Mouse (Mus musculus) left cerebral cortex, adult 8-10 months (tissue): ENCODE data around the gene Il10rb. TPM values are rescaled to one million over a fixed set of nuclear protein-coding genes. Genes with fewer than 3 reads are reported as not detected.

Experiments used
- DNase-seq, 2 experiments: peaks; one replicate each; pipeline ENCODE4 v3.0.0; 2022; ENCODE audit warnings: low spot score in 2 of 2
- total RNA-seq, 4 experiments: library from RNA; stranded (reverse); gene quantifications; 2 replicates each; pipeline ENCODE4 v1.2.4; 2022

Gene Il10rb
- total RNA-seq, 4 experiments from 2014 or later, result 10.9 to 14.4 (median 11.8) TPM

DNA sequence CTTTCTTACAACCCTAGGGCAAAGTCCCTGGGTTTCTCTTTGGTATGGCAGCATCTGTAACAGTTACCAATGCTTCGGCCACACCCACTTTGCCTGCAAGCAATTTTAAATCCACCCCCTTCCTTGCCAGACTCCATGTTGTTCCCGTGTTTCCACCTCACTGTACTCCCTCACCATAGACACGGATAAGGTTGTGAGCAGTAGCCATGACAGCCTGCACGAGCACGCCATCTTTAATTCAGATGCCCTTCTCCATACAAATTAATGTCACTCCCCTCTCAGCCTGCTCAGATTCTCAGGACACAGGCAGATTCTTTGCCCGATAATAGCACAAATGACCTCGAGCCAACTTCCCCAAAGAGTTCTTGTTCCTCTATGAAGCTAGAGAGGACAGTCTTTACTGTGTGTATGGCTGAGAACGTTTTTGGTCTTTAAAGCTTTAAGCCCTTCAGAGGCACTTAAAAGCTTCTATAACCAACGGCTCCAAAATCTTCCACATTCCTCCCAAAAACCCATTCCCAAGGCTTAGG, 23.6 kb upstream of the Il10rb start:
- DNase-seq, result no peak

DNA sequence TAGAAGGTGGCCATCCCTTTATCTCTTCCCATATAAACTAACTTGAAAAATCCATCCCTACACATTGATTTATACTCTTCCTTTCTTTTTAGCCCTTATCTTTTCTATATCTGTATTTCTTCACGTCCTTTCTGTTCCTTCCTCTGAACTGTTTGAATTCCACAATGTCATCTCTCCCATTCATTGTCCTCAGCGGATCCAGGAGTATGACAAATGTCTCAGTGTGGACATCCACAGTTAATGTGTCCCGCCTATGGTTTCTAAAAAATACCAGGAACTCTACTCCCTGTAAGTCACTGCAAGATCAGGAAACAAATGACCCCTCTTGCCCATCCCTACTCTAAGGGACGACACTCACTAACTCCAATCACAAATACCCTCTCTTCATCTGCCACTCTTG, 21.7 kb upstream of the Il10rb start:
- no peak for DNase-seq

DNA sequence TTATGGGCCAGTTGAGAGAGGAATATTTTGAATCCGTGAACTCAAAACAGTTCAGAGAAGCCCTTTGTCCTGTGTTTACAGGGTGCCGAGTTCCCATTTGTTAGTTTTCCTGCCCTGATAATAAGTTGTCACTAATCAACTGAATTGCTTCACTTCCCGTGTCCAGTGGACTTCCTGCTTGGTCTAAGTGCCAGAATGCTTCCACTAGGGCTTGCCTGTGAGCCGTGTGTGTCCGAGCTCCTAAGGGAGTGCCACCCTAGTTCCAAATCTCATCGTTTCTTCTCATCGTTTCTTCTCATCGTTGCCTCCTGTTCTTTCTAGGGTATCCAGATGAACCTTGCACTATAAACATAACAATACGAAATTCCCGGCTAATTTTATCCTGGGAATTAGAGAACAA, 20.3 kb upstream of the Il10rb start:
- no peak for DNase-seq

DNA sequence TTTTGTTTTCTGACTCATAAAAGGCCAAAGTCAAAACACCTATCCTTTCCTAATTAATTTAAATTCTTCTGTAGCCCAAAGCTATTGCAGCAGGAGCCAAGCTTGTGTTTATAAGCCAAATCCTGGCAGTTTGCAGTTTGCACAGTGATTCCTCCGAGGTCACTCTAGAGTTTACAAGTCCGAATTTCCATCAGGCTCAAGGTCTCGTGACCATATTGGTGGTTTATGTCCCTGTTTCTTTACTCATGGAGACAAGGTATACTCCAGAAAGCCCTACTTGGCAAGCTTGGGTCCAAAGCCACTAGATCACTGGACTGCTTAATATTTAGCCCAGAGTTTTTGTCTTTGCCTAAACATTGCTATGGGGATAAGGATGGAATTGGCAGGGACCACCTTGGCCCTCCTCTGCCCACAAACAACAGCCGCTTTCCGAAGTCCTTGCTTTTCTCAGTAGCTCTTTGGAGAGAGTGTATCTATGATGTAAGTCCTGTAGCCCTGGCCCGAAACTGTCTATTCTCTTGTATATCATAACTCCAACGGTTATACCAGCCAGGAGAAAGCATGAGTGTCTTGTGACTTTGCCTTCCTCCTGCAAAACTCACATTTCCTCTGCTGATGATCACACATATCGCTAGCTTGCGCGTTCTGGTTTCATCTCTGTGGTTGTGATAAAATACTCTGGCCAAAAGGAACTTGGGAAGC, 19.4 kb upstream of the Il10rb start:
- DNase-seq, result no peak

DNA sequence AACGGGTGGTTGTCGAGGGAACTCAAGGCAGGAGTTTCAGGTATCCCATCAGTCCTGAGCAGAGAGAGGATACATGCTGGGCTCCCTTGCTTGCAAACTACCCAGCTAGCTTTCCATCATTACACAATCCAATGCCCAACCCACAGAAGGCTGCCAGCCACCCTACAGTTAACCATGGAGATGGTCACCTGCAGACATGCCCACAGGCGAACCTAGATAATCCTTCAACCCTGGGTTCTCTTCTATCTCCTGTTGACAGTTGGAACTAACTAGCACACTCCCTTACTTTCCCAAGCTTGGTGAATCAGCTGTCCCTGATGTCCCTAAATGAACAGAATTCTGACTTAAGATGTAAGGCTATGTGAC, 18.9 kb upstream of the Il10rb start:
- DNase-seq, result no peak

DNA sequence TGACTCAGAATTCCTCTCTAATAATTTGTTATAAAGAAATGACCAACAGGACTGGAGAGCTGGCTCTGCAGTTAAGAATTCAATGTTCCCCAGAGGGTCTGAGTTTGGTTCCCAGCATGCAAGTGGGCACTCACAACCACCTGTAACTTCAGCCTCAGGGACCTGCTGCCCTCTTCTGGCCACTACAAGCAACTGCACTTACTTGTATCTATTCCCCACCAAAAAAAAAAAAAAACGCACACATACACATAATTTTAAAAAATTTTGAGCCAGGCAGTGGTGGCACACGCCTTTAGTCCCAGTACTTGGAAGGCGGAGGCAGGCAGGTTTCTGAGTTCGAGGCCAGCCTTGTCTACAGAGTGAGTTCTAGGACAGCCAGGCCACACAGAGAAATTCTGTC, 15.9 kb upstream of the Il10rb start:
- no peak for DNase-seq

DNA sequence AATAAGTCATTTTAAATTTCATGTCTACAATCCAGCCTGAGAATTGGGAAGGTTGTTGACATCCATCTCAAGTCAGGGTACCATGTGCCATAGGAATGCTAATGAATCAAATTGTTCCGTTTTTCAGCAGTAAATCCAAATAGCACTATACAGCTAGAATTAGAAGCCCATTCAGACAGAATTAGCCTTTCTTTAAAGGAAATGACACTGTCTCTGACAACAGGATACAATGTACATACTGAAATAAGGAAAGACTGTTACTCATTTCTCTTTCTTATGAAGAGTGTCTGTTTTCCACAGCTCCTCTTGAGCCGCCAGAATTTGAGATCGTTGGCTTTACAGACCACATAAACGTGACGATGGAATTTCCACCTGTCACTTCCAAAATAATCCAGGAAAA, 14.5 kb upstream of the Il10rb start, which contains the start of gene Gm21970:
TSS of gene Gm21970 (plus strand) at position 301 of the 400 bp plus-strand sequence.
- DNase-seq, result no peak

DNA sequence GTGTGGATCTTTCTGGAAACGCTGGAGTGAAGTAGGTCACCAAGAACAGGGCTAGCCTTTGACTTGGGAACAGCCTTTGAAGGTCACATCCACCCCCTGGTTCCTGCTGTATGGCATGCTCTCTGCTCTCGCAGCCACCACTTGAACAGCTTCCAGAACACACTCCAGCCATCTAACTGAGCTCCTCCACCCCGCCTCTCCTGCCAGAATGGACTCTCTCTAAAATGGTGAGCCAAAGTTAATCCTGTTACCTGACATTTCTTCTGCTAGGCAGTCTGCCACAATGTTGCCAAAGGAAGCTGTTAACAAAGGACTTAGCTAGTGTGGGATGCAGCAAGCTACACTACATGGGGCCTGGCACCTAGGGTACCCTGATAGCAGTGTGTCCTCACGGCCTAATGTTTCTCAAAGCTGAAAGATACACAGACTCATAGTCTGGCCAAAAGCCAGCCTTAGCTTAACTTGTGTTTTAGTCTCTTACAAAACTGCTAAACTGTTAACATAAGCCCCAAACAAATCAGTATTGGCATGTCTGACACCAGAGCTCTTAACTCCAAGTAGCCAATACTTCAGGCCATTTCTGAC, 11.0 kb upstream of the Il10rb start:
- no peak for DNase-seq

DNA sequence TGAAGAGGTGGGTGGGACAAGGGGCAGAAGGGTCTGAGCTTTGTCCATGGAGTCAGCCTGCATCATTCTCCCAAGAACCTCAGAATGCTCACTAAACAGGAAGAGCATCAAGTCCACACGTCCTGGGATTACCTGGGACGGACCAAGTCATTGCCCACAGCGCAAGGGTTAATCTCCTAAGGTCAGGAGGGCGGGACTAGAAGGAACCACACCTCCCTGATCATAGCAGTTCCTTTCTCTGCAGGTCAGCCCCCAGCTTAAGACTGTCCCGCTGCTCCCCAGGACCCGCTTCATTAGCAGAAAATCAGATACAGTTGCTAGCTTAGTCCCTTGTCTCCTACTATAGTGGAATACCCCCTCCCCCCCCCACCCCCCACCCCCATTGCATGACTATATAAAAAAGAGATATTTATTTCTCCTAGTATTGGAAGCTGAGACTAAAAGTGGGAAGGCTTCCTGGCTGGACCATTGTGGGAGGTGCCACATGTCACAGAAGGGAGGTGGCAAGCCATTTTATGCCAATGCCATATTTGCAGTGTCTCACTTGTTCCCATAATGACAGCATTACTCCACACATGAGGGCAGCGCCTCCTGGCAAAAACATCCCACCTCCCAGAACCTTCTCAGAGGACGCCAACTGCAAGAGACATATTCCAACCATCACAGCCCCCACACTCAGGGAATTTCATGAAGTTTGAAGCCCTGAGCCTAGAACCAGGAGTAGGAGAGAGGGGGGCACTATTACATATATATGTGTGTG, 10.2 kb upstream of the Il10rb start:
- DNase-seq, result no peak

DNA sequence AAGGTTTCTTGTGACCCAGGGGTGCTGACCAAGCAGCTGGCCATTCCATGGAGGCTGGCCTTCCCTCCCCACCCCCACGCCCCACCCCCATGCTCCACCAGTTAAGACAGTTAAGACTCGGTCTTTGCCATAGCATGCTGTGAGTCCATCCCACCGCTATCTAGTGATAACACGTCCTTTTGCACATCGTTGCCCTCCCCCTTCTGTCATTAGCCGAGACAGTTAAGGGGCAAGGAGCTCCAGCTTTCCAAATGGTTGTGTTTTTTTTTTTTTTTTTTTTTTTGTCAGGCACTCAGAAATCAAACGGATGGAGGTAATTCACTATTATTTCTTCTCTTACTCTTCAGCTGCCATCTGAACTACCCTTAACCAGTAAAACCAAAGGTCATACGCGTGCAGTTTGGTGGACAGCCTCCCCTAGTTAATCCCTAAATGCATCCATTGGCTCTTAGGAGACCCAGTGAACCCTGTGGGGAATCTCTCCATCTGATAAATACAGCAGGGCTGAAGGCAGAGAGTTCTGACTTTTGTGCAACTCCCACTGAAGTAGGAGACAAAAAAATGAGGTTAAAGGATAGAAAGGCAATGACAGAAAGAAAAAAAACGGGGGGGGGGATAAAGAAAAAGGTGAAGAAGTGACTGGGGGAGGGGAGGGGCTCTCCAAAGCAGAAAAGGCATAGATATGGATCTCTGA, 9.0 kb upstream of the Il10rb start:
- DNase-seq, result no peak

DNA sequence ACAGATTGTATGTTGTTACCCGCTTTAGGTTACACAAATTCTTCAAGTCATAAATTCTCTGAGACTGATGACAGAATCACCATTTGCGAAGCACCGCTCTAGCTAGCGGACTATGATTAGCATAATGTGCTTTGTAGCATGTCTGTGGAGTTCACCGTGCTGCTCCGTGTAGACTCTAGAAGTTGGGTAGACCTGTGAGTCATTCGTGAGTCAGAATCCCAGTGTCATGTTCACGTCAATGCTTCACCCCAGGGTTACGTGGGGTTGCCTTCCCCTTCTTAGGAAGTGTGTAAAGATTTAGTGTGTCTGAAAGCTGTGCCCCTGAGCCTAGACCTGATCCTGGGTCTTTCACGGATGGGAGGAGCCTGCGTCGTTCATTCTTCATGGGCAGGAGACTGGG, 7.9 kb upstream of the Il10rb start:
- DNase-seq, result no peak

DNA sequence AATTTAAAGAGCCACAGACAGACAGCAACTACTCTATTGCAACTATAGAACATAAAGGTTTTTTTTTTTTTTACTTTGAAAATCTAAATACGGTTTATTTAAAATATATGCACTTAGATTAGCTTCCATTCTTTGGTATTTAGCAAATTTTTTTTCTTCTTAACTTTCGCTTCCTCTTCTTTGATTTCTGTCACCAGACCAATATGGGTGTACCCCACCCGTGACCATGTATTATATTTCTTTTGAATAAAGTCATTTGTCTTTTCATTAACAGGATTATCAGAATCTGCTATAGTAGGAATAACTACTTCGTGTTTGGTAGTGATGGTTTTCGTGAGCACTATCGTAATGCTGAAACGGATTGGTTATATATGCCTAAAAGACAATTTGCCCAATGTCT, 7.0 kb upstream of the Il10rb start:
- DNase-seq, result no peak

DNA sequence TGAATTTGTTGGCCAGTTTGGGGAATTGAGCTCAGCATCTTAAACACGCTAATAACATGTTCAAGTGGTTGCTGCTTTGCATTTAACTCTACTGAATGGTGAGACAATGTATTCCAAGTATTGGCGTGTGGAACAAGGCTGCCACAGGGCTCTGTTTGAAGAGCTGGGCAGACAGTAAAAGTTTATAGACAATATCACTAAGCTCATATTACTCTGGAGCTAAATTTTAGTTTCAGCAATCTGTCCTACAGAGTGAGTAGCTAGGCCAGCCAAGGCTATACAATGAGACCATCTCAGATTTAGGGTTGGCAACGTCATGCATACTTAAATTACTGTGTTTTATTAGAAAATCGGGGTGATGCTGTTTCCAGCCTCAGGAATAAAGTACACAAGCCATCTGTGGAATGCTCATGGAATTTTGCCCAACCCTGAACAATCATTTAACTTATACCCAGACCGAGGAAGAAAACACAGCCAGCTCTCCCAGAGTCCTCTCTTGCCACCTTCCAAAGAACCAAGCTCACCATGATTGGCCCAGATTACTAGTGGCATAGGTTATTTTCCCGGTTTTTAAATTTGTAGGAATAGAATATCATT, 4.3 kb upstream of the Il10rb start:
- DNase-seq, result no peak

DNA sequence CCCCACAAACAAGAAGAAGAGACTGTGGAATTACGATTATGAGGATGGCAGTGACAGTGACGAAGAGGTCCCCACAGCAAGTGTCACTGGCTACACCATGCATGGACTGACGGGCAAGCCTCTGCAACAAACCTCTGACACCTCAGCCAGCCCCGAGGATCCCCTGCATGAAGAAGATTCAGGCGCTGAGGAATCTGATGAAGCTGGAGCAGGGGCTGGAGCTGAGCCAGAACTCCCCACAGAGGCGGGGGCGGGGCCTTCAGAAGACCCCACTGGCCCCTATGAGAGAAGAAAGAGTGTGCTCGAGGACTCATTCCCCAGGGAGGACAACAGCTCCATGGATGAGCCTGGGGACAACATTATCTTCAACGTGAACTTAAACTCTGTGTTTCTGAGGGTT, 2.2 kb upstream of the Il10rb start:
- DNase-seq, result no peak

DNA sequence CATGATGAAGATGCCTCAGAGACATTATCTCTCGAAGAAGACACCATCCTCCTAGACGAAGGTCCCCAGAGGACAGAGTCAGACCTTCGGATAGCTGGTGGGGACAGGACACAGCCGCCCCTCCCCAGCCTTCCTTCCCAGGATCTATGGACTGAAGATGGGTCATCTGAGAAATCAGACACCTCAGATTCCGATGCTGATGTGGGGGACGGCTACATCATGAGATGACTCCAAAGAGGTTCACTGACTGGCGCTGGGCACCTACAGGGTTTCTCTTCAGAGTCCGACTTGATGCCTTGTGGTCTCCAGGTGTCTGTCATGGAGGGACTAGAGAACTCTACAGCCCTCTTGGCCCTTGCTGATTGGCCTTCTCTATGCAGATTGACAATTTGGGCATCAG, 1.8 kb upstream of the Il10rb start:
- DNase-seq, result no peak

DNA sequence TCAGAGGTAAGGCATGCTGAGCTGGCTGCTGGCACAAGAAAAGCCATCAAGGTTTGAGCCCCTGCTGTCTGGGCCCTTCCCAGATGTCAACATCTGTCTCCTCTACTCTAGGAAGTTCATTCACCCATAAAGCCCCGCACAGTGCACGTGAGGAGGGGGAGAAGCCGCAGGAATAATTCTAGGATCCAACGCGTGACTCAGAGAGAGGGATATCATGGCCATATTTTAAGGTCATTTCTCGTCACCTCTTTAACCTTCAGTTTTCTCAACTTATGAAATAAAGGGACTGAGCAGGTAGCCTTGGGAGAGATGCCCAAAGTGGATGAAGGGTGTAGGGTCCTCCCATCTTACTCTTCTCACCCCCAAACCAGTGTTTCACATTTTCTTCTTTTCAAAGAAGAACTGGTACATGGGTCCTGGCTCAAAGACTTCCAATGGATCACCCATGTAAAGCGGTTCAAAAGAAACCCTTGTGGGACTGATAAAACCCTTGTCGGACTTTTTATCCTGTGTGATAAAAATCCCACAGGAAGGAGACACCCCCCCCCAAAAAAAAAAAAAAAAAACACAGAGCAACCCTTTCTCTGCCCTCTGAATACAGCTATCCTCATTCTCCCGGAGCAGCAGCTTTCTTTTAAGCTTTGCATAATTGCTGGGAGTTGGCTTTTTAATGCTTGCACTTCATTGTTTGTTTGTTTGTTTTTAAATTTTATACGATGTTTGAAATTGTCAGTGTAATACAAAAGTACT, 961 bp upstream of the Il10rb start:
- no peak for DNase-seq

DNA sequence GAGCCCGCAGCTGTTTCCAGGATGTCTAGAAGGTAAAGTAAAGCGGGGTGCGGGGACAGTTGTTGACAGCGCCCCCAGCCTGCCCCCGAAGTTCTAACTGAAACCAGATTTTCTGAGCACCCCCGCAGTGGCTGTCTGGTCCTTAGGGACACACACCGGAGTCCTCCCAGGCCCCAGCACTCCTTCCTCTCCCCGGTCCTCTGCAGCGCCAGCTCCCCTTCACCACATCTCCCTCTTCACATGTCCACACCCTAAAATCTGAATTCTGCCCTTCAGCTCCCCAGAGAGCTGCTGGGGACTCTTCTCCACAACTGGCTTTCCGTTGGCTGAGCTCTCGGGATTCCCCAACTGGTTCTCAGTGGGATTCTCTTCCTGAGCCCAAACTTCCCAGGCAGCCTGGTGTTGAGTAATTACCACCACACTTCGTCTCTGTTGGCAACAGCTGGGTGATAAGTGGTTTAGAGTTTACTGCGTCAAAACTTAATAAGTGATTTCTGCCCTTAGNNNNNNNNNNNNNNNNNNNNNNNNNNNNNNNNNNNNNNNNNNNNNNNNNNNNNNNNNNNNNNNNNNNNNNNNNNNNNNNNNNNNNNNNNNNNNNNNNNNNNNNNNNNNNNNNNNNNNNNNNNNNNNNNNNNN, 739 bp downstream of the Il10rb start:
- no peak for DNase-seq

DNA sequence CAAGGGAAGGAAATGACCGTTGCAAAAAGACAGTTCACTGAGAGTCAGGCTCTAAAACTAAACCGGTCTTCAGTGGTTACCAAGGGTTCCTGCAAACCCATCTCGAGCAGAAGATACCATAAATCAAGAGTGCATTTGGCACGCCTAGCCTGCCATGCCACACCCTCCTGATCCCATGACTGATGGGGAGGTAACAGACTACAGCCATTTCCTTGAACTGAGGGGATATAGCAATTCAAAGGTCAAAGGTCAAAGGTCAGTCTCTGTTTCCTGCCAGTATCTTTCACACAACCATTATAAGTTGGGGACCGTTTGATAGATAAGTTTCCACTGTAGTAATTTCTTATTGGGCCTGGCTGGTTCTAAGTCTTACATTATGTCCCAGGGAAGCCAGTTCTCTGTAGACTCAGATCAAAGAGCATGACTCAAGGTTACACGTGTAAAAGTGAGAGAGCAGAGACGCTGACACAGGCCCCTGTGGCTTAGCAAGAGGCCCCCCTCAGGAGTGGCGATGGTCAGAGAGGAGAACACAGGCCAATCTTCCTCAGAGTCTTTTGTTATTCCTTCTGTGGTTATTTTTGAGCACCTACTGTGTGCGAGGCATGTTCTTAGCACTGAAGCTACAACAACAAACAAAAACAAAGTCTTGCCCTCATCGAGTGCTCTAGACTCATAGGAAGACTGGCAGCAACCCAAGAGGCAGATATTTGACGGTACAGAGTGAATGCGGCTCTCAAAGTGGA, 7.3 kb downstream of the Il10rb start:
- DNase-seq, result no peak

DNA sequence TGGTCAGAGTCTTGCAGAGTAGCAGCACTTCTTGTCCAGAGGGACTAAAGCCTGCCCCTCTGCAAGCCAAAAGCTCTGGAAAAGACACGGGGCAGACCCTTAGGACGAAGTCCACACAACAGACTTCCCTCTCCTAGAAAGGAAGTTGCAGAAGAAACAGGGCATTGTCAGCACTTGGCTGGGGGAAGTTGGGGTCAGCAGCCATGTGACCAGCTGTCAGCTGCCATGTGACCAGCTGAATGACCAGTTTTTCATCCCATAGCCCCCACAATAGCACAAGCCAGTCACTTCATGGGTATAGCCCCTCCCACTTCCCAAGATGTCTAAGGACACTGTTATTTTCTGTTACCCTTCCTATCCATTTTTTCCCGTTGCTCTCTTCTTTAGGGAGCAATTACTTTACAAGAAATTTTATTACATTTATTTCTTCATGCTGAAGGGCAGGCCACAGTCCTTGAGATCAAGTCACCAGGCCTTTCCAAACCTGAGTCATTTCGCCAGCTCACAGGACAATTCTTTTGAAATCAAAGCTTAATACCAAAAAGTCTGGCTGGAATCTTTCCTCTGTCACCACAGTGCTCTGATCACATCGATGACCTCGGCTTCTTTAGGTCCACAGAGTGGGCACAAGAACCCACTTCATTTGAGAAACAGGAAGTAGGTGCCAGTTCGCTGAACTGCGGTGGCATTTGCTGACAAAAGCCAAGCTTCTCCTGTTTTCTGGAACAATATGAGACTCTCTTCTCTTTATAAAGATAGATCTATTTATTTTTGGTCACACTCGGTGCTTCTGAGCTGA, 9.6 kb downstream of the Il10rb start:
- DNase-seq, result no peak
